In genomic region chr11:81094581-81094980, GRCm38 (mm10) we compare ENCODE assay signal across 9 mouse cellular contexts.
DNase-seq lines count a peak whose midpoint lies in the region.
"Had no signal": no experiment of that assay in that cellular context is flagged by ENCODE, and none has a peak within 500 bp of the region (broad histone marks: within the 10 kb centered on the region; RNA-seq: fewer than 3 reads in every experiment).

No protein-coding gene starts in this region.

- peak; percentile 21 for DNase-seq in embryo, embryonic 11 days
- DNase-seq in embryo, embryonic 9.5 days (ENCODE audit: extremely low spot score), result no peak
- peak; percentile 25 to 41 for DNase-seq in adrenal gland, adult 18-20 months (ENCODE audit: low spot score in 2 of 2)
- DNase-seq in cerebellum, adult 9-11 months, result peak; percentile 65
- DNase-seq in left cerebral cortex, postnatal 25 days (ENCODE audit: low spot score in 2 of 2), result peak; percentile 52 to 91
- DNase-seq in heart, postnatal 36 days, result no peak
- DNase-seq in gastrocnemius, adult 8-10 months (ENCODE audit: low spot score in 2 of 2), result no peak
- DNase-seq in spleen, postnatal 36 days (ENCODE audit: low spot score in 2 of 2), result no peak
- DNase-seq: gastrocnemius, postnatal 14 days had no signal

- intact Hi-C loops in left cerebral cortex, postnatal 25 days (cut with DNase I), result loop anchor here (2.0 kb wide), 1 partner anchor 58 kb away; no protein-coding TSS in a partner anchor
- intact Hi-C loops in heart, postnatal 36 days (cut with DNase I), result no loop called here

Comparison
In these comparisons a context has a peak if more than half of its experiments do, and no peak if none do; other contexts are left out.
1. DNase-seq: peak in embryo, embryonic 11 days (single experiment), adrenal gland, adult 18-20 months (2 of 2), cerebellum, adult 9-11 months (single experiment) and left cerebral cortex, postnatal 25 days (2 of 2); none in embryo, embryonic 9.5 days (single experiment), heart, postnatal 36 days (0 of 2), gastrocnemius, adult 8-10 months (0 of 2) and spleen, postnatal 36 days (0 of 2).